Mouse (Mus musculus) bone marrow macrophage, adult 2 months (primary cell): ENCODE data around the gene Itgad.

Experiments used
- CTCF ChIP-seq: IDR thresholded peaks from 2 replicates; pipeline ENCODE4 v1.5.1; 2012; ENCODE audit warnings: low read depth, mild to moderate bottlenecking, low read length, moderate library complexity
- POLR2A ChIP-seq: IDR thresholded peaks from 2 replicates; pipeline ENCODE4 v1.6.1; 2012; ENCODE audit warnings: mild to moderate bottlenecking, low read depth, low read length, borderline replicate concordance

- TF ChIP-seq CTCF (no peak), POLR2A (no peak)
Measured at GRCm38 (mm10) chr7:128267813-128268212, 113.6 kb downstream of the Itgad start.
